Mouse (Mus musculus): Measurements from ENCODE around the gene Cdh12. TPM values are rescaled to one million over a fixed set of nuclear protein-coding genes. Genes with fewer than 3 reads are reported as not detected.

The Cdh12 gene
- total and polyA plus RNA-seq, 3 experiments, result 0.13 to 0.16 TPM; not detected in 1

- in situ Hi-C loops (cut with MboI; ENCODE audit: low pct_ligation_motif_present, low pct_unique_long_range_greater_than_20kb, low sequenced_read_pairs) (no loop called here), dilution Hi-C loops (cut with MboI; ENCODE audit: extremely low pct_ligation_motif_present, extremely low pct_unique_long_range_greater_than_20kb, low sequenced_read_pairs) (no loop called here)
- Histone ChIP-seq H3K27ac (ENCODE audit: insufficient read depth, low read depth) (no peak overlapping the region), H3K9ac (ENCODE audit: insufficient read depth, low read depth) (no peak overlapping the region), H3K79me2 (replicated peaks; ENCODE audit: control insufficient read depth, extremely low read depth, insufficient read depth, poor library complexity, severe bottlenecking) (no peaks in the 10 kb centered on the region), H3K4me3 (replicated peaks in 1 of 3; ENCODE audit: low read depth in 2 of 3, low read length in 2 of 3, poor library complexity in 1 of 3) (no peak overlapping the region), H3K36me3 (replicated peaks in 1 of 2; ENCODE audit: control insufficient read depth in 1 of 2, insufficient read depth in 1 of 2, low read length in 1 of 2) (no peaks in the 10 kb centered on the region), H3K9me3 (replicated peaks; ENCODE audit: low read length) (peaks cover 7% of the 10 kb centered on the region), H3K4me1 (ENCODE audit: control insufficient read depth in 1 of 2, insufficient read depth in 2 of 2) (no peaks in the 10 kb centered on the region), H3K4me2 (ENCODE audit: insufficient read depth, low read depth, poor library complexity, severe bottlenecking) (no peak overlapping the region), H3K27me3 (replicated peaks) (no peaks in the 10 kb centered on the region)
- TF ChIP-seq USF1 (IDR thresholded peaks at IDR 0.05; ENCODE audit: low read depth, low read length) (no peak), POLR2A (IDR thresholded peaks at IDR 0.05; ENCODE audit: low read depth, low read length) (no peak), POLR2AphosphoS2 (IDR thresholded peaks at IDR 0.05; ENCODE audit: low read depth, low read length) (no peak), USF2 (conservative IDR thresholded peaks at IDR 0.05; ENCODE audit: low read depth, low read length) (no peak), GABPA (IDR thresholded peaks at IDR 0.05; ENCODE audit: insufficient replicate concordance, low read depth, low read length) (no peak)
- no peak for DNase-seq (ENCODE audit: extremely low read depth)
Observed at GRCm38 (mm10) chr15:21130660-21131059, 681.6 kb downstream of the Cdh12 start.

GRCm38 (mm10) chr15:21132999-21133398, 683.9 kb downstream of the Cdh12 start:
- TF ChIP-seq GABPA (IDR thresholded peaks at IDR 0.05; ENCODE audit: insufficient replicate concordance, low read depth, low read length), result no peak
- no peak for TF ChIP-seq EP300 (IDR thresholded peaks at IDR 0.05; ENCODE audit: low read length)
- no peak for TF ChIP-seq NRF1 (IDR thresholded peaks at IDR 0.05; ENCODE audit: low read depth, low read length)
- TF ChIP-seq USF1 (IDR thresholded peaks at IDR 0.05; ENCODE audit: low read depth, low read length), result no peak
- TF ChIP-seq CHD2 (IDR thresholded peaks at IDR 0.05; ENCODE audit: low read length), result no peak
- no peak for TF ChIP-seq USF2 (conservative IDR thresholded peaks at IDR 0.05; ENCODE audit: low read depth, low read length)
- no peak for TF ChIP-seq ZNF384 (IDR thresholded peaks at IDR 0.05; ENCODE audit: low read depth, low read length)
- no peak for TF ChIP-seq ZMIZ1 (IDR thresholded peaks at IDR 0.05; ENCODE audit: low read depth, low read length)
- TF ChIP-seq MEF2A (IDR thresholded peaks at IDR 0.05; ENCODE audit: borderline replicate concordance, low read depth, low read length), result no peak
- TF ChIP-seq CHD1 (IDR thresholded peaks at IDR 0.05; ENCODE audit: low read depth, low read length), result no peak
- DNase-seq (ENCODE audit: extremely low read depth), result no peak
- Histone ChIP-seq H3K4me3 (replicated peaks in 1 of 3; ENCODE audit: low read depth in 2 of 3, low read length in 2 of 3, poor library complexity in 1 of 3) (no peak overlapping the region), H3K4me1 (ENCODE audit: control insufficient read depth in 1 of 2, insufficient read depth in 2 of 2) (no peaks in the 10 kb centered on the region), H3K27me3 (replicated peaks) (no peaks in the 10 kb centered on the region), H3K79me2 (replicated peaks; ENCODE audit: control insufficient read depth, extremely low read depth, insufficient read depth, poor library complexity, severe bottlenecking) (no peaks in the 10 kb centered on the region), H3K36me3 (replicated peaks in 1 of 2; ENCODE audit: control insufficient read depth in 1 of 2, insufficient read depth in 1 of 2, low read length in 1 of 2) (no peaks in the 10 kb centered on the region), H3K9ac (ENCODE audit: insufficient read depth, low read depth) (no peak overlapping the region), H3K4me2 (ENCODE audit: insufficient read depth, low read depth, poor library complexity, severe bottlenecking) (no peak overlapping the region), H3K9me3 (replicated peaks; ENCODE audit: low read length) (peaks cover 7% of the 10 kb centered on the region), H3K27ac (ENCODE audit: insufficient read depth, low read depth) (no peak overlapping the region)
- in situ Hi-C loops (cut with MboI; ENCODE audit: low pct_ligation_motif_present, low pct_unique_long_range_greater_than_20kb, low sequenced_read_pairs) (no loop called here), dilution Hi-C loops (cut with MboI; ENCODE audit: extremely low pct_ligation_motif_present, extremely low pct_unique_long_range_greater_than_20kb, low sequenced_read_pairs) (no loop called here)

- no peak for TF ChIP-seq IRF4 (IDR thresholded peaks at IDR 0.05; ENCODE audit: low read depth, low read length)
- TF ChIP-seq ZMIZ1 (IDR thresholded peaks at IDR 0.05; ENCODE audit: low read depth, low read length), result no peak
- TF ChIP-seq ZNF384 (IDR thresholded peaks at IDR 0.05; ENCODE audit: low read depth, low read length), result no peak
- TF ChIP-seq ETS1 (conservative IDR thresholded peaks at IDR 0.05; ENCODE audit: low read depth, low read length), result no peak
- TF ChIP-seq MAX (IDR thresholded peaks at IDR 0.05; ENCODE audit: low read length), result no peak
- no peak for TF ChIP-seq MAFK (IDR thresholded peaks at IDR 0.05; ENCODE audit: insufficient replicate concordance, low read length)
- TF ChIP-seq RCOR1 (conservative IDR thresholded peaks at IDR 0.05; ENCODE audit: low read depth, low read length), result no peak
- no peak for TF ChIP-seq MEF2A (IDR thresholded peaks at IDR 0.05; ENCODE audit: borderline replicate concordance, low read depth, low read length)
- TF ChIP-seq CHD1 (IDR thresholded peaks at IDR 0.05; ENCODE audit: low read depth, low read length), result no peak
- no peak for TF ChIP-seq SMC3 (IDR thresholded peaks at IDR 0.05; ENCODE audit: low read depth, low read length)
- no peak for TF ChIP-seq TBP (conservative IDR thresholded peaks at IDR 0.05; ENCODE audit: low read depth, low read length)
- TF ChIP-seq HCFC1 (IDR thresholded peaks at IDR 0.05; ENCODE audit: low read depth, low read length), result no peak
- no peak for TF ChIP-seq RAD21 (IDR thresholded peaks at IDR 0.05; ENCODE audit: low read depth, low read length)
- no peak for TF ChIP-seq USF1 (IDR thresholded peaks at IDR 0.05; ENCODE audit: low read depth, low read length)
- no peak for TF ChIP-seq ZC3H11A (IDR thresholded peaks at IDR 0.05; ENCODE audit: low read depth, low read length)
- no peak for TF ChIP-seq EP300 (IDR thresholded peaks at IDR 0.05; ENCODE audit: low read length)
- TF ChIP-seq POLR2AphosphoS2 (IDR thresholded peaks at IDR 0.05; ENCODE audit: low read depth, low read length), result no peak
- no peak for TF ChIP-seq UBTF (IDR thresholded peaks at IDR 0.05; ENCODE audit: low read depth, low read length)
Observed at GRCm38 (mm10) chr15:21146896-21147295, 697.8 kb downstream of the Cdh12 start.

More at GRCm38 (mm10) chr15:21146896-21147295, 697.8 kb downstream of the Cdh12 start:
- DNase-seq (ENCODE audit: extremely low read depth), result no peak
- H3K9ac ChIP-seq (ENCODE audit: insufficient read depth, low read depth), result no peak overlapping the region
- H3K27me3 ChIP-seq (replicated peaks), result no peaks in the 10 kb centered on the region
- no peak overlapping the region for H3K4me3 ChIP-seq (replicated peaks in 1 of 3; ENCODE audit: low read depth in 2 of 3, low read length in 2 of 3, poor library complexity in 1 of 3)
- dilution Hi-C loops (cut with MboI; ENCODE audit: extremely low pct_ligation_motif_present, extremely low pct_unique_long_range_greater_than_20kb, low sequenced_read_pairs), result no loop called here
- no peak overlapping the region for H3K27ac ChIP-seq (ENCODE audit: insufficient read depth, low read depth)
- H3K36me3 ChIP-seq (replicated peaks in 1 of 2; ENCODE audit: control insufficient read depth in 1 of 2, insufficient read depth in 1 of 2, low read length in 1 of 2), result no peaks in the 10 kb centered on the region
- no peak overlapping the region for H3K4me2 ChIP-seq (ENCODE audit: insufficient read depth, low read depth, poor library complexity, severe bottlenecking)
- H3K79me2 ChIP-seq (replicated peaks; ENCODE audit: control insufficient read depth, extremely low read depth, insufficient read depth, poor library complexity, severe bottlenecking), result no peaks in the 10 kb centered on the region
- no peaks in the 10 kb centered on the region for H3K4me1 ChIP-seq (ENCODE audit: control insufficient read depth in 1 of 2, insufficient read depth in 2 of 2)
- in situ Hi-C loops (cut with MboI; ENCODE audit: low pct_ligation_motif_present, low pct_unique_long_range_greater_than_20kb, low sequenced_read_pairs), result no loop called here
- no peaks in the 10 kb centered on the region for H3K9me3 ChIP-seq (replicated peaks; ENCODE audit: low read length)
